Mouse (Mus musculus): Measurements from ENCODE around the gene Ak5. TPM values are rescaled to one million over a fixed set of nuclear protein-coding genes. Genes with fewer than 3 reads are reported as not detected.

Ak5 gene
- polyA plus RNA-seq, 1 experiment from 2014 or later = 0.33 TPM

DNA sequence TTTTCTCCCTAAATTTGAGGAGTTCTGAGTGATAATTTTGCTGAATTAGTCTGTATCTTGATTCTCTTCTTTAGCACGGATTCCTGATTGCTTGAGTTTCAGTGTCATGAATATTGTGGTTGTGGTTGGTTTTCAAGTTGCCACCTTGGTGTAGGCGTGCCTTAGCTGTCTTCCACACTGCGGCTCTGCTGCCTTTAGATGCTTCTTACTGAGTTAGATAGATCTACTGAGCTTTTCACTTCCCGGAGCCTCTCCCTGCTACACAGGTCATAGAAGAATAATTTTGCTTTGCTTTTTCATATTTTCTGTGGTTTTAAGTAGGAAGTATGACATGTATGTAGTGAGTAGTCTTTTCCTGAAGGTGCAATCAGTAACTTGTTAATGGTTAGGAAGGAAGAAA, 225.4 kb downstream of the Ak5 start:
- no peaks in the 10 kb centered on the region for H3K27me3 ChIP-seq (ENCODE audit: control insufficient read depth, insufficient read depth, low read length)
- H3K4me2 ChIP-seq = no peak overlapping the region
- H3K9me3 ChIP-seq (ENCODE audit: control insufficient read depth, low read length) = no peaks in the 10 kb centered on the region
- ATAC-seq (ENCODE audit: low FRiP score) (no peak), DNase-seq (ENCODE audit: low spot score, missing footprints) (no peak)
- H3K27ac ChIP-seq (ENCODE audit: low read depth, low read length) = no peak overlapping the region
- WGBS = 91% methylated on average over 4 of the region's 4 CpGs
- H3K9ac ChIP-seq (ENCODE audit: low read length) = no peak overlapping the region
- H3K36me3 ChIP-seq (ENCODE audit: control insufficient read depth, insufficient read depth, low read length) = peaks cover 5% of the 10 kb centered on the region; the same call in 1 of the 2 replicates
- no peak overlapping the region for H3K4me3 ChIP-seq (ENCODE audit: low read depth, low read length)
- no peaks in the 10 kb centered on the region for H3K4me1 ChIP-seq (ENCODE audit: control insufficient read depth, insufficient read depth, low read length)

DNA sequence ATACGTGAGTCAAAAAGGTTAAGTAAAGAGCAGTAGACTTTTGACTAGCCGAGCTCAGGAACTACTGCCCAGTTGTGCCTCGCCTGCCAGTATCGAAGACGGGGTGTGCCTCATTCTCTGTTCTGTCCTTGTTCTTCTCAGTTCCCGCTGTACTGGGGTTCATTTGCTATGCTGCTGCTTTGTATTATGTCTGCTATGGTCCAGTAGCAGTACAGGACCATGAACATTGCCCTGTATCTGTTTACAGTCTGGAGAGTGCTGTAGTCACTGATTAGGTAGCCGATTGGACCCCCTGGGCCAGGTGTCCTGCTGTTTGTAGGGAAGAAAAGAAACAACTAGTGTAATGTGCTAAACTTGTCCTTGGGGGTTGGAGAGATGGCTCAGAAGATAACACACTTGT, 230.1 kb downstream of the Ak5 start:
- H3K27me3 ChIP-seq (ENCODE audit: control insufficient read depth, insufficient read depth, low read length) = no peaks in the 10 kb centered on the region
- H3K4me3 ChIP-seq (ENCODE audit: low read depth, low read length) = no peak overlapping the region
- peaks cover 3% of the 10 kb centered on the region; the same call in 1 of the 2 replicates for H3K36me3 ChIP-seq (ENCODE audit: control insufficient read depth, insufficient read depth, low read length)
- H3K4me1 ChIP-seq (ENCODE audit: control insufficient read depth, insufficient read depth, low read length) = no peaks in the 10 kb centered on the region
- no peak overlapping the region for H3K4me2 ChIP-seq
- ATAC-seq (ENCODE audit: low FRiP score) = no peak
- H3K9me3 ChIP-seq (ENCODE audit: control insufficient read depth, low read length) = no peaks in the 10 kb centered on the region
- 97% methylated on average over 7 of the region's 7 CpGs for WGBS
- DNase-seq (ENCODE audit: low spot score, missing footprints) = no peak
- no peak overlapping the region for H3K9ac ChIP-seq (ENCODE audit: low read length)
- H3K27ac ChIP-seq (ENCODE audit: low read depth, low read length) = no peak overlapping the region

DNA sequence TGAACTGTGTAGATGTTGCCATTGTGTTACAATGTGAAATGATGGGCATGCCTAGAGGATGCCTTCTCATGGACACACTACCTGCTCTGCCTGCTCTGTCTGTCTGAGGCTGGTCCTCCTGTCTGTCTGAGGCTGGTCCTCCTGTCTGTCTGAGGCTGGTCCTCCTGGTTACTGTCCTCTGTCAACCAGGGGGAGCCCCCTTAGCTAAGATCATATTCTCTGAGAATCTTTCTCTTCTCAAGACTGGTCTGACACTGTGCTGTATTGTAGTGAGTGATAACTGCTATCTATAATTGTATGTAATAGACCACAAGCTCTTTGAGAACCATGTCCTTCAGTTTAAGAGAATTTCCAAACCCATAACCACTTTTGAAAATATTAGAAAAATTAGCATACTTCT, 232.6 kb downstream of the Ak5 start:
- Histone ChIP-seq H3K4me1 (ENCODE audit: control insufficient read depth, insufficient read depth, low read length) (no peaks in the 10 kb centered on the region), H3K4me3 (ENCODE audit: low read depth, low read length) (no peak overlapping the region), H3K27ac (ENCODE audit: low read depth, low read length) (no peak overlapping the region), H3K4me2 (no peak overlapping the region), H3K9me3 (ENCODE audit: control insufficient read depth, low read length) (no peaks in the 10 kb centered on the region), H3K36me3 (ENCODE audit: control insufficient read depth, insufficient read depth, low read length) (peaks cover 3% of the 10 kb centered on the region; the same call in 1 of the 2 replicates), H3K27me3 (ENCODE audit: control insufficient read depth, insufficient read depth, low read length) (no peaks in the 10 kb centered on the region), H3K9ac (ENCODE audit: low read length) (no peak overlapping the region)
- DNase-seq (ENCODE audit: low spot score, missing footprints) = no peak
- ATAC-seq (ENCODE audit: low FRiP score) = no peak

DNA sequence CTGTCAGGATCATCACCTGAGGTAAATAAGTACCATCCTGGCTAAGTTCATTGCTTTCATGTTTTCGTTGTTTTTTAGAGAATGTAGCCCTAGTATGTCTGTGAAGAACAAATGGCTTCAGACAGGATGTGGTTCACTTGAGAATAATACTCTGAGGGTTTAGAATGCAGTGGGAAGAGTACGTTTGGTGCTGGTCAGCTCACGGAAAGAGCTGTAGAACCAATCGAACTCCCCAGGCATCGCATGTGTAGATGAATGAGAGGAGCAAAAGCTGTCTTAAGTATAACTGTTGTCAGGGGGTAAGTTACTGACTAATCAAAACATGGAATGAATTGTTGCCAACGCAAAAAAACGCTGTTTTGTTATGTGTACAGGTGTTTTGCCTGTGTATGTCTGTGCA, 235.5 kb downstream of the Ak5 start:
- Histone ChIP-seq H3K27ac (ENCODE audit: low read depth, low read length) (no peak overlapping the region), H3K36me3 (ENCODE audit: control insufficient read depth, insufficient read depth, low read length) (no peaks in the 10 kb centered on the region), H3K9ac (ENCODE audit: low read length) (no peak overlapping the region), H3K27me3 (ENCODE audit: control insufficient read depth, insufficient read depth, low read length) (no peaks in the 10 kb centered on the region), H3K4me3 (ENCODE audit: low read depth, low read length) (no peak overlapping the region), H3K4me1 (ENCODE audit: control insufficient read depth, insufficient read depth, low read length) (no peaks in the 10 kb centered on the region), H3K4me2 (no peak overlapping the region), H3K9me3 (ENCODE audit: control insufficient read depth, low read length) (no peaks in the 10 kb centered on the region)
- 93% methylated on average over 7 of the region's 7 CpGs for WGBS
- ATAC-seq (ENCODE audit: low FRiP score) (no peak), DNase-seq (ENCODE audit: low spot score, missing footprints) (no peak)

DNA sequence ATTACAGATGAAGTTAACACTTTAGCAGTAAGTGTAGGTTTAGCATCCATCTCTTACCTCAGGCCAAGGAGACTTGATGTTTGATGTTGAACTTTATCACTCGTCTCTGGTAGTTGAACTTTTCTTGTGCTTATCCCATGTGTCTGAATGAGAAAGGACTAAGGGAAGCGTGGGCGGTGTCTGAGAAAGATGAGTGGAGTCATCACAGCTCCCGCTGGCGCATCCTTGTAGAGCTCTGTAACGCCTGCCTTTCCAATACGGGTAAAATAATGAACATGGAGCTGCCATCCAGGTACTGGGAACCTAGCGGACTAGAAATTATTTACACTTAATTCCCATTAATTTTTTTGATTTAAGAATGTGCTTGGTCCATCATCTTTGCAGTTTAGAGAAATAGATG, 239.2 kb downstream of the Ak5 start:
- H3K27me3 ChIP-seq (ENCODE audit: control insufficient read depth, insufficient read depth, low read length) = no peaks in the 10 kb centered on the region
- no peak overlapping the region for H3K4me2 ChIP-seq
- H3K4me3 ChIP-seq (ENCODE audit: low read depth, low read length) = no peak overlapping the region
- no peaks in the 10 kb centered on the region for H3K4me1 ChIP-seq (ENCODE audit: control insufficient read depth, insufficient read depth, low read length)
- no peak overlapping the region for H3K9ac ChIP-seq (ENCODE audit: low read length)
- H3K27ac ChIP-seq (ENCODE audit: low read depth, low read length) = no peak overlapping the region
- DNase-seq (ENCODE audit: low spot score, missing footprints) = no peak
- H3K9me3 ChIP-seq (ENCODE audit: control insufficient read depth, low read length) = no peaks in the 10 kb centered on the region
- H3K36me3 ChIP-seq (ENCODE audit: control insufficient read depth, insufficient read depth, low read length) = peaks cover 2% of the 10 kb centered on the region; the same call in 1 of the 2 replicates
- WGBS = 95% methylated on average over 8 of the region's 8 CpGs
- no peak for ATAC-seq (ENCODE audit: low FRiP score)

Other genes starting within 250 kb of the Ak5 start
- gene Pigk, start 45.7 kb upstream of the Ak5 start, polyA plus RNA-seq (2014; fragmentation: Nextera tagmentation; extraction: Ambion mirVana) = 40.5 and 44.3 TPM in 2 replicates

Data from midbrain, embryonic 11.5 days (tissue).